Mouse (Mus musculus): ENCODE measurements at regions not wholly inside any gene's neighbourhood (a gene's known extent, or its start where the extent isn't known, plus 50 kb on each side); places are given as distances from the start of the nearest gene placed in this dataset.

DNA sequence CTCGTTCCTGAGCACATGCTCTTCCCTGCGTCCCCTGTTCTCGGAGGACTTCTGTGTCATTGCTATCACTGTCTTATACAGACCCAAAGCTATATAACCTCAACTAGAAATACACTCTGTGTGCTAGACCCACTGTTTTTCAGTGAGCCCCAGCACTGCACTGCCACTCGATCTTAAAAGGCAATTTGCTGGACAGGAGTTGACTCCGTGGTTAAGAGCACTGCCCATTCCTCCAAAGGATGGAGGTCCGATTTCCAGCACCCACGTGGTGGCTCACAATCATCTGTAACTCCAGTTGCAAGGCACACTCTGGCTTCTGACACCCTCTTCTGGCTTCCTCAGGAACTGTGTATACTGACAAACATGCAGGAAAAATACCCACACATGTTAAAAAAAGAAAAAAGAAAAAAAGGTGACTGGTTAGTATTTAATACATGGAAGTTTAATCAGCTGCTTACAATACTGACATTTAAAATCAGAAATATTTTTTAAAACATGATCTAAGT, 188.3 kb upstream of the Mkln1 start:
- intact Hi-C loops (cut with DNase I): no loop called here
- no peak for DNase-seq

DNA sequence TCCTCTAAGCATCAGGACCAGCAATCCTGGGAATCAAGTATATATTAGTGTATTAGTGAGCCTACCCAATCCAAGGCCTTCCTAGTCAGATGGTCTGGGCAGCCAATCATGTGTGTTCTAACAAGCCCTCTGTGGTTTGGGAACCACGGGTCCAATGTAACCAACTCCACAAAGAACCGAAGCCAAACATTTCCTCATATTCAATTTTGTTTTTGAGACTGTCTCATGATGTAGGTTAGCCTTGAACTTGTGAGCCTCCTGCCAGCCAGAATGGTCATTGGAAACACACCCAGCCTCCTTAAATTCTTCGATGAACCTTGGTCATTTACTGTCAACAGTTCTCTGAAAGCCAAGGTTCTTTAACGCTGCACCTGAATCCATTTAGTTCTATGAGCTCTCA, 187.4 kb upstream of the Mkln1 start:
- no peak for DNase-seq
- intact Hi-C loops (cut with DNase I): no loop called here

DNA sequence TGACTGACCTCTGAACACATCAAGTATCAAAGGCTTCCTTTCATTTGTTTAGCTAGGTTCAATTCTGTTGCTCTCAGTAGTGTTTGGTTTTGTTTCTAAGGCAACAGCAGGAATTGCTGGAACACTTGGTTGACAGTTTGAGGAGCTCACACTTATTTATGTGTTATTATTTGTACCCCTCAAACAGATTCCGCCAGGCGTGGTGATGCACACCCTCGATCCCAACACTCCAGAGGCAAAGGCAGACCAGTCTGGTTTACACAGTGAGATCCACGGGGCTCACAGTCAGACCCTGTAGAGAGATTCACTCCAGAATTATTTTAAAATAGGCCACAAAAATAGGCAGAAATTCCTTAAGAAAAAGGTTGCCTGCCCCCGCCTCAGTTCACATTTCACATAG, 186.9 kb upstream of the Mkln1 start:
- intact Hi-C loops (cut with DNase I): no loop called here
- DNase-seq: no peak

DNA sequence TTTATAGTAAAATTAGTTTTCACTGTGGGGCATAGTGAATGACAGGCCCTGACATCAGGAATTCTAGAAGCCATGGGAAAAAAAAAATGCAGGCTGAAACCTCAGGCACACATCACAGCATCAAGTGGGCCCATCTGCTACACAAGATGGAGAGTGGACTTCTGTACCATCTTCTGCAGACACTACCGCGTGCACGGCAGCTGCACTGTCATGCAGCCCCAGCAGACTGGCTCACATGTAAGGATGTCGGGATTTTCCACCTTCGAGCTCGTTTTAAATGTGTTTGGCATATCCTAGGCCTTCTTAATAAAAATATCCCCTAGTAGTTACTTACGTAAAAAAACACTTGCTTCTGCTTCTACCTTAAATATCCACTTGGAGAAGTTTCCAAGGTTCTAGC, 186.5 kb upstream of the Mkln1 start:
- no peak for DNase-seq
- intact Hi-C loops (cut with DNase I): no loop called here

DNA sequence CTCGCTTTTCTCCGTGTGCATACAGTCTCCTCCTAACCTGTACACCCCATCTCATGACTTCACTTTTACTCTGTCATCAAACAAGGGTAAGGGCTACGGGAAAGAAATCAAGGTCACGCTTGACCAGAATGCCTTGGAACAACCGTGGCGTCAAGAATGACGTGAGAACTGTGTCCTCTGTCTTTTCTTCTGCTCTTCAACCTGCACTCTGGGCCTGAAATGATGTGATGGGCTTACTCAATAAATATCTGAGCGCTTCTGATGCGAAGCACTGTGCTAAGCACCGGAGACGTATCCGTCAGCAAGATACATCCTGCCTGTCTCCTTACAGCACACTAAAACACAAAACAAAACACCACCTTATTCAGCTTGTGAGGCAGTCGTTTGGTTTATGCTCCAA, 185.8 kb upstream of the Mkln1 start:
- no peak for DNase-seq

DNA sequence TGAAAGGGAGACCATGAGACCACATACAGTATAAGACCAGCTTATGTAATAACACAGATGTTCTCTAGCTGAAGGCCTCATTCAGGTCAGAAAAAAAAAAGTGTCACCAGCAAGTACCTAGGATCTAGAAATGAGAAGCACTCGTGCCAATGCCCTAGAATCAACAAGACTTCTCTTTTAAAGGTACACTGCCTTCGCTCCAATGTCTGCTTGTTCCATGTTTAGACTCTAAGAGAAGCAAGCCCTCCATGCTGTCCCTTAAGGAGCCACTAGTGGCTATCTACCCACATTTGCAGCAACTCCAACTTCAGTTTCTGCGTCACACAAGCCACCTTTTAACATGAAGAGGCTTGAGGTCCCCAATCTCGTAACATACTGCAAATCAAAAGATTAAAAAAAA, 185.4 kb upstream of the Mkln1 start:
- intact Hi-C loops (cut with DNase I): no loop called here
- no peak for DNase-seq

More for the DNA sequence above, 185.8 kb upstream of the Mkln1 start:
- intact Hi-C loops (cut with DNase I): no loop called here

DNA sequence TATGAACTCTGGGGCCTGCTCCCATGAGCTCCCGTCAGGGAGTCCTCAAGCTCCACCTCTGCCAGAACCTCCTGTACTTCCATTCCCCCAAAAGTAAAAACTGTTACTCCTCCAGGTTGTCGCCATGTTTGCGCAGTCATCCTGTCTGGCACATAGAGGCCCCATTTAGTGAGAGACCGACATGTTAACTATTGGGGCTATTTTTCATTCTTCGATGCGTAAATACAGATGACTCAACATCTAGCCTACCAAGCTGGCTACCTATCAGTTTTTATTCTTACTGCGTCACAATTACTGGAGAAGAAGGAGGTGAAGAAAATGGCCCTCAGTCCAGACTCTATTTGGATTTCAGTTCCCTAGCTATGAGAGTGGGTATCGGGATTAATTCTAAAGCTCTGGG, 182.9 kb upstream of the Mkln1 start:
- DNase-seq: no peak
- intact Hi-C loops (cut with DNase I): loop anchor here (2.0 kb wide), 3 partner anchors 103 to 183 kb away; partner anchors contain the start of gene Mkln1

DNA sequence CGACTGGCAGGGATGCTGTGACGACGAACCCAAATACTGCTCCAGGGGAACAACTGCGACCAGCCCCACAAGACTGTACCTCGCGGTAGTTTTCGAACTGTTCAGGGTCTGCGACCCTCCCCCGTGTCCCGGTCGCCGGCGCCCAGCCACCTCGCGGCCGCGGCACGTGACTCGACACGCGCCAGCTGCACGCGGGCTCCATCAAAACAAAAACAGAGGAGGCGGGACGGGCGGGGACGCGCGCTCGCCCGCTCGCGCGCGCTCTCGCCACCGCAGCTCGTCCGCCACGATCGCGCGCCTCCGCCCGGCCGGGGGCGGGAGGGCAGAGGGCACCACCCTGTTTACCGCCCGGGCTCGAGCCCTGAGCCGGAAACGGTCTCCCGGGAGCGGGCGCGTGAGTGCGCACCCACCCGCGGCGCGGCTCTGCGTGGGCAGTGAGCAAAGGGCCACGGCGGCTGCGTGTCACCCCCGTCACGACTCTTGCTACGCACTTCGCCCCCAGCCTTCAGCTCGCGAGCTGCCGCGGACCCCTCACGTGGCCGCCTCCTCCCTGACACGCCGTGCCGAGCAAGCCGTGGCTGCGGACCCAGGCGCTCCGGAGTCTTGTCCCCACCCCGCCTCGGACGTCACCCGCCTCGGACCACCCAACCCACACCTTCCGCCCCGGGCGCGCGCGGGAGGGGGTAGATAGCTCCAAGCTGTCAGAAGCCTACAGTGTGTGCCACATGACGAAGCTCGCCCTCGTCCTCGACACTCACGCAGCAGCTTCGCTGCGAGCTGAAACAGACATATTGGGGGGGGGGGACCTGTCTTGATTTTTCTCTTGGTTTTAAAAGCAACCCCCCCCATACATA, 182.1 kb upstream of the Mkln1 start:
- DNase-seq: peak; percentile 91 to 95
- intact Hi-C loops (cut with DNase I): loop anchor here (2.0 kb wide), 3 partner anchors 102 to 182 kb away; partner anchors contain the start of gene Mkln1

DNA sequence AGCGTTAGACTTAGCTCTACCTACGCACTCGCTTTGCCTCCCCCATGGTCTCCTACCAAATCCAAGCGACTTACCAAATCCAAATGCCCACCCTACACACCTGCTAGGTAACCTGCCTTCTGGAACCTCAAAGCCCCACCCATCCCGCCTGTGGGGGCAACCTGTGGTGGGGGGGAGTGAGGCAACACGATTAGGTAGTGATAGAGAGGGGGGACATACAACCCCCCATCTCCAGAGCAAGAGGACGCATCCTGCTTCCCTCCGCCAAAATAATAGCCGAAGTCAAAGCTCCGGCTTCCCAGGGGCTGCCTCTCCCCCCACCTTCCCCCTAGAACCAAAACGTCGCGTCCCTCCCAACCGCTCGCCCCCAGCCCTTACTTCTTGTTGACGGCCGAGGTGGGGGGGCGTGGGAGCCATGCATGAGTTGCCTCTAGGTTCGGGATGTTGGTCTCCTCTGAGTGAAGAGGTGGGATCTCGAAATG, 181.4 kb upstream of the Mkln1 start:
- intact Hi-C loops (cut with DNase I): loop anchor here (2.0 kb wide), 3 partner anchors 102 to 182 kb away; partner anchors contain the start of gene Mkln1
- DNase-seq: peak; percentile 64 to 74

DNA sequence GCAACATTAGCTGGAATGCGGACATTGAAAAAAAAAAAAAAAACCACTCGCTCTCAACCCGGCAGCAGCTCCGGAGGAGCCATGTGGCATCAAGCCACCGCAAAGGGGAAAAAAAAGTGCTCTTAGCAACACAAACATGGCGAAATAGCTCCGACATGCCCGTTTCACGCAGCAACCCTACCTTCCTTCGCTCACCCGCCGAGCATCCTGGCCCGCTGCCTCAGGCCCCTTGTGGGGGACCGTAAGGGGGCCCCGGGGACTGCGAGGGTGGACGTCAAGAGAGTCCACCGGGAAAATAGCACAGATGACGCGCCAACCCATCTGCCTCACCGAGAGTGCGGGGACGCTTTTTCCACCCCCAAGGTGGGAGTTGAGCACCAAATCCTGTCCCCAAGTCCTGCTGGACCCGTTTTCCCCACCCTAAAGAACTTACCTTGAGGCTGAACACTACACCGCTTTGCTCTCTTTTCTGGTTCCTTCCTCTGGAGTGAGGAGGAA, 180.8 kb upstream of the Mkln1 start:
- intact Hi-C loops (cut with DNase I): loop anchor here (2.0 kb wide), 3 partner anchors 101 to 181 kb away; partner anchors contain the start of gene Mkln1
- DNase-seq: peak; percentile 68 to 75

DNA sequence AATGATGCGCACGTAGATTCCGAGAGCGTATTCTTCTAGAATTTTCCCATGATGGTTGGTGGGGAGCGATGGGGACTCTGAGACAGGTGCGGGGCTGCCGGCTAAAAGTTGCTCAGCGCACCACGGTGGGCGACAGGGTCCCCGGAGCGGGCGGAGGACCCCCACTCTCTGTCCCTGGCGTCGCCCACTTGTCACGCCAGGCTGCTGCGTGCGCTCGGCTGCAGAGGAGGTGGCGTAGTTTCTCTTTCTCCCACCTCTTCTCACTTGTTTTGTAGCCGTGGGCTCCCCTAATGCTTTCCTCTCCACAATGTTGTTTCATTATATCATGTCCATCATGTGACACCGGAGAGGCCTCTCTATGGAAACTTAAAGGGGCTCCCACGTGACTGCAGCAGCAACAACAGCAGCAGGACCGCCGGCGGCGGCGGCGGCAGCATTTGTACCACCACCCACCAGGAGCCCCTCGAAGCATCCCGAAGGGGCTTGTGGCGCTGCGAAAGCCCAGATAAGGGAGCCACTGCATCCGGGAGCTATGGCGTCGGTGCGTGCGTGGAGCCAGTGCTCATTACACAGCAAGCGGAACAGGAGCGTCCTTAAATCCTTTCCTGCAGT, 180.3 kb upstream of the Mkln1 start:
- intact Hi-C loops (cut with DNase I): no loop called here
- DNase-seq: peak; percentile 68 to 77

DNA sequence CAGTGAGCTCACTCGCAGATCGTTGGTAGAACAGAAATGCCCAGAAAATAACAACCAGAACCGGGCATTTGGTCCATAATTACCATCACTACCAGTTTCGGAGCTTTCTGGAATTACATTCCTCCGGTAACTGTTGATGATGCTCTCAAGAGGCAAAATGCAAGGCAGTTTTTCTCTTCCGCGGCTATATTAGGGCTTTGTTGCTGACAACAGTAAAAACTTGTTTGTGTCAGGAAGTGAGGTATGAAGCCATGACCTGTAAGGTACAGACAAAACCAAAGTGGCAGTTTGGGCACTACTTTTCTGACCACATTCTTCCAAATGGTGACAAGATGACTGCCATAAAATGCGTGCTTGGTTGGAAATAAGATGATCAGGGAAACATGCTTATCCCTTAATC, 179.7 kb upstream of the Mkln1 start:
- intact Hi-C loops (cut with DNase I): no loop called here
- DNase-seq: no peak

DNA sequence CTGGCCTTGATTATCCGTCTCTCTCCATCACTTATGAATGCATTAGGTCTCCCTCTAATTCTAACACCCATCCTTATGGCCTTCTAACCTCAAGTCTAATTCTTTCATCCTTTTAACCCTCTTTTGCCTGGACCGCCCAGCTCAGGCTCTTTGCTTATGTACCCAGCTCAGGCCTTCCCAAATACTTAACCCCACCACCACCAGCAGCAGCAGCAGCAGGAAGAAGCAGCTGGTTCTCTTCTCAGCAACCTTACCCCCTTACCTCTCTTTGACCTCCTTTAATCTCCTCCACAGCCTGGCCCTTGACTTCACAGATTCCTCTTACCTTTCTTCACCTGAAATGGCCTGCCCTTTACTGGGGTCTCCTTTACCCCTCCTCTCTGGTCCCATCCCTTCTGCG, 178.8 kb upstream of the Mkln1 start:
- intact Hi-C loops (cut with DNase I): loop anchor here (1.0 to 2.0 kb wide), 2 partner anchors 43 to 65 kb away; no protein-coding TSS in a partner anchor
- no peak for DNase-seq

DNA sequence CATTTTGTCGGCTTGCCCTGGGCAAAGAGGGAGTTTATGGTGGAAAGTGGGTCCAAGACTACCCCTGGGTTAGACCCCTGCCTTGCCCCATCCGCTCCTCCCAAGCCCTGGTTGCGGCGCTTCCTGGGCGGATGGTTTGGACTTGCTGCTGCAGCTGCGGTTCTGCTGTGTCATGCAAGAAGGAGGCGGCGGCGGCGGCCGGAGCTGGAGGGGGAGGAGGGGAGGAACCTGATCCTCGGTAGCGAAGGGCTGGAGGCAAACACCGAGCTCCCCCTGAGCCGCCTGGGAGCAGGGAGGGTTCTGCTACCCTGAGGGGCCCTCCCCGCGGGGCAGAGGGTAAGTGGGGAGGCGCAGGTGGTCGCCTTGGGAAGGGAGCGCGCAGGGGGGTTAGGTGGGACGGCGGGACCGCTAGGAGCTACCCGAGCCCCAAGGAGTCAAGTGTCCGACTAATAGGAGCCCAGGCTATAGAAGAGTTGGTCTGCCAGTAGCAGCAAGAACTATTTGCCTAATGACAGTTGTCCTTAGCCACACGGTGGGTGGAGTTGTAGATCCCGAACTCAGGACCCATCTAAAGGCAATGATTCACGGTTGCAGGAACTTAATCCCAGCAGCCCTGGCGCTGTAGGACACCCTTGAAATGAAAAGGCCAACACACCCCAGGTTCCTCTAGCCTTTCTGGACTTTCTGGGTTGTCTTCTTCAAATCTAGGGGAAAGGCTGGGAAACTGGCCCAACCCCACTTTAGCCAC, 178.2 kb upstream of the Mkln1 start:
- peak; percentile 79 to 88 for DNase-seq
- intact Hi-C loops (cut with DNase I): loop anchor here (1.0 to 2.0 kb wide), 2 partner anchors 42 to 64 kb away; no protein-coding TSS in a partner anchor

DNA sequence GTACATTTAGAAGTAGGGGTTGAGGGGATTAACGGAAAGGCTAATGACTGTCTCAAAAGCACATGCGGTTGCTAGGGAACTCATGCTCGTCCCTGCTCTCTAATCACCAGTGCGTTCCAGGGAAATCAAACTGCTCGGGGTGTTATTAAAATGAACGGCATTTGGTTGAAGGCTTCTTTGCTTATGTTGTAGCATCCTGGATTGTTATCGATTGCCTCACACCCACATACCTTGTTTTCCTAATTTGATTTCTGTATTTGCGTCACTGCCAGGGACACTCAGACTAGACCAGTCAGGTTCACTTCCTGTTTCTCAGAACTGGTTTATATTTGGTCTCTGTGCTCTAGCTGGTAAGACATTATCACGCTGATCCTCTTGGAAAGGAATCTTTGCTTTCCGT, 177.0 kb upstream of the Mkln1 start:
- intact Hi-C loops (cut with DNase I): loop anchor here (2.0 kb wide), 1 partner anchor 41 kb away; no protein-coding TSS in a partner anchor
- DNase-seq: peak in 1 of 2 experiments; percentile 60

DNA sequence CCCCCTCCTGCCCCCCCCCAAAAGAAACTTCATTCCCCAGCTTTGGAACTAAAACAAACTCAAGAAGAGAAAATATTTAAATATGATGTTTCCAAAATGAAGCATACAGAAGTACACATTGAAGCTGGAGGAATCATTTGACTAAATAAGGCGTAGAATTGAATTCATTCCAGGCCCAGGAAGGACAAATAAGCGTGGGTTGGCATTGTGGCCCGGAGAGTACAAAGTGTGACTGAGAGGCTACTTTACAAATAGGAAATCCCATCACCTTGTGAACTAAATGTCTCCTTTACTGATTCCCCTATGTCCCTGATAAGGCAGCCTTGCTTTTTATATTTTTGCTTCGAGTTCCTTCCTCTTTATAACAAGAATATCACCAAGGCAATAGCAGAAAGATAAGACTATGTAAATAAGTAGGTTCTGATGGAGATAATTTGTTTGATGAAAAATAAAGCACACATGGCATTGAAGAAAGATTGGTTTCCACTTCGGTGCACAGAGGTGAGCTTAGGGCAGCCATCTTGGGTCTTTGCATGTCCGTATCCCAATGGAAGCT, 176.4 kb upstream of the Mkln1 start:
- intact Hi-C loops (cut with DNase I): no loop called here
- no peak for DNase-seq

DNA sequence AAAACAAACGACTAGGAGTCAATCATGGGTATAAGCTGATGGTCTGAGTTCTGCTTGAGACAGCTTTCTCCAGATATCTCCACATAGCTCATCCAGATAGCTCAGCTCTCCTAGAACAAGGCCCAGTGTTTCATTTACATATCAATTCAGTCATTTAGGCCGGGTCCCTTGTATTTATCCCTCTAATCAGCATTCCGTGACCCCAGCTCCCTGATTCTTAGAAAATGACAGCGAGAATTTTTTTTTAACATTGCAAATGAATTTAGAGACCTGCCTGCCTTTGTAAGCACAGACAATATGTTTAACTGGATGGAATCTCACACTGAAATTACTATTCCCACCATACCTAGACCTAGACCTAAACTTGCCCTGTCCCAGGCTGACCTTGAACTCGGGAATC, 171.1 kb upstream of the Mkln1 start:
- intact Hi-C loops (cut with DNase I): no loop called here

DNA sequence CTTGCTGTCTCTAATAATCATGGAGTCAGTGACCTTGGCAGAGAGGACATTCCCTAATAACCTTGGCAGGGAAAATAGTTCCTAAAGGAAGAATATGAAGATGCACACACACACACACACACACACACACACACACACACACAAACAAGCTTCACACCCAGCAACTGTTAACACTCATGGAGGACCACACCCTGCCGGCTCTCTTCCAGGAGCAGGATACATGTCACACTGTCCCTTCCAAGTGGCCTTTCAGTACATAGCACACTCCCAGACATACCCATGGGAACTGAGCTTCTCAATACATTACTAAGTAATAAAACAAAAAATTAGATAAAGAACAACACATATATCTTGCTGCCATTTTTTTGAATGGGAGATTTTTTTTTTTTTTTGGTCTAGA, 170.5 kb upstream of the Mkln1 start:
- intact Hi-C loops (cut with DNase I): no loop called here
- DNase-seq: no peak

More for the DNA sequence above, 171.1 kb upstream of the Mkln1 start:
- DNase-seq: no peak

DNA sequence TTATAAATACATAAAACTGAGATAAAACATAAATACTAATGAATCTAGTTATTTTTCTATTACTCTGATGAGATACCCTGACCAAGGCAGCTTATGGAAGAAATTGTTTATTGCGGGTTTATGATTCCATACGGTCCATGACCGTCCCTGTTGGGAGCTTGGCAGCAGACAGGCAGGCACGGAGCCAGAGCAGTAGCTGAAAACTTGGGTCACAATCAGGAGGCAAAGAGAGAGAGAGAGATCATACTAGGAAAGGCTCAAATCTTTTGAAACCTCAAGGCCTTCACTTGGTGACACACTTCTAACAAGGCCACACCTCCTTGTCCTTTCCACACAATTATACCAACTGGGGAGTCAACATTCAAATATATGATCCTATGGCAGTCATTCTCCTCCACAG, 166.7 kb upstream of the Mkln1 start:
- intact Hi-C loops (cut with DNase I): no loop called here
- no peak for DNase-seq

Measured in heart, postnatal 36 days (tissue).